Mouse (Mus musculus) liver, embryonic 12.5 days (tissue): Measurements from ENCODE around the gene Nol3. TPM values are rescaled to one million over a fixed set of nuclear protein-coding genes. Genes with fewer than 3 reads are reported as not detected.
"Not testable (repeated sequence)": the region's sequence is repeated elsewhere in the genome, so short reads cannot be mapped to it uniquely, and the experiment has no call there.

Experiments used
- ATAC-seq: fragments of 200-750 bp; cut with Nextera tagmentation; 2 replicates; pipeline ENCODE4 v1.8.0; 2017; ENCODE audit warnings: moderate number of reproducible peaks, mild to moderate bottlenecking, moderate library complexity
- H3K27ac ChIP-seq: fragments of 300-500 bp; sonication (generic); 2 replicates; pipeline ENCODE4 v1.5.1; 2016; ENCODE audit warnings: mild to moderate bottlenecking
- H3K27me3 ChIP-seq: fragments of 300-500 bp; sonication (generic); replicated peaks from 2 replicates; pipeline ENCODE4 v1.6.1; 2016; ENCODE audit warnings: mild to moderate bottlenecking, moderate library complexity
- H3K36me3 ChIP-seq: fragments of 300-500 bp; sonication (generic); 2 replicates; pipeline ENCODE4 v1.6.1; 2016; ENCODE audit warnings: mild to moderate bottlenecking, moderate library complexity
- H3K4me1 ChIP-seq: fragments of 300-500 bp; sonication (generic); 2 replicates; pipeline ENCODE4 v1.6.1; 2016
- H3K4me2 ChIP-seq: fragments of 300-500 bp; sonication (generic); 2 replicates; pipeline ENCODE4 v1.6.1; 2016; ENCODE audit warnings: mild to moderate bottlenecking, moderate library complexity
- H3K4me3 ChIP-seq: fragments of 300-500 bp; sonication (generic); 2 replicates; pipeline ENCODE4 v1.5.1; 2016; ENCODE audit warnings: mild to moderate bottlenecking, moderate library complexity
- H3K9ac ChIP-seq: fragments of 300-500 bp; sonication (generic); 2 replicates; pipeline ENCODE4 v1.6.1; 2016; ENCODE audit warnings: mild to moderate bottlenecking, moderate library complexity
- H3K9me3 ChIP-seq: fragments of 300-500 bp; sonication (generic); replicated peaks from 2 replicates; pipeline ENCODE4 v1.6.1; 2016; ENCODE audit warnings: mild to moderate bottlenecking, moderate library complexity
- WGBS: fragments of 180-500 bp; shearing (Covaris S2); methylation state at CpG from one replicate; pipeline ENCODE4 v1.1.7; 2016; ENCODE audit not compliant: insufficient replicate concordance; 5-methylcytosine and 5-hydroxymethylcytosine counted together
- polyA plus RNA-seq: library from polyadenylated mRNA; unstranded; fragments of >200 nt; fragmentation: Nextera tagmentation; extraction: Ambion mirVana; gene quantifications from 2 replicates; pipeline ENCODE4 v1.2.1, GENCODE M21; 2016

Nol3 gene
- polyA plus RNA-seq, 1 experiment from 2014 or later: 0.18 TPM

DNA sequence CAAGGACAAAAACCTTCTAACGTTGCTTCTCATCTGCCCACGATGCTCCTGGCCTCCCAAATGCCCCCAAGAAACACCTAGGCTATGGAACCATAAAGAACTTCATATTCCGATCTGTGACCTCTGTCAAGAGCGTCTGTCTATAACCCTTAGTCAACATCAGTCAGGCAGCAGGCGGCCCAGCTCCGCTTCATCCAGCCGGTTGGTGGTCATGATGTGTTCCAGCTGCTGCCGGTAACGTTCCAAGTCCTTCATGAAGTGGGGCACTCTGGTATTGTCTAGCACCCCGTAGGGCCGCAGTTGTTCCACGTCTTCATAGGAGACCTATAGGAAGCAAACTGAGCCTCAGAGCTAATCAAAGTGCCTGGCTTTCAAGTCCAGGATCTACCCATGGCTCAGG, 5.9 kb downstream of the Nol3 start:
- H3K4me3 ChIP-seq: no peak overlapping the region
- H3K4me1 ChIP-seq: peaks cover 26% of the 10 kb centered on the region
- H3K36me3 ChIP-seq: no peaks in the 10 kb centered on the region
- H3K4me2 ChIP-seq: no peak overlapping the region
- ATAC-seq: no peak
- H3K9me3 ChIP-seq: no peaks in the 10 kb centered on the region
- WGBS: 81% methylated on average over 12 of the region's 12 CpGs
- no peak overlapping the region for H3K9ac ChIP-seq
- peaks cover 95% of the 10 kb centered on the region for H3K27me3 ChIP-seq
- H3K27ac ChIP-seq: no peak overlapping the region

DNA sequence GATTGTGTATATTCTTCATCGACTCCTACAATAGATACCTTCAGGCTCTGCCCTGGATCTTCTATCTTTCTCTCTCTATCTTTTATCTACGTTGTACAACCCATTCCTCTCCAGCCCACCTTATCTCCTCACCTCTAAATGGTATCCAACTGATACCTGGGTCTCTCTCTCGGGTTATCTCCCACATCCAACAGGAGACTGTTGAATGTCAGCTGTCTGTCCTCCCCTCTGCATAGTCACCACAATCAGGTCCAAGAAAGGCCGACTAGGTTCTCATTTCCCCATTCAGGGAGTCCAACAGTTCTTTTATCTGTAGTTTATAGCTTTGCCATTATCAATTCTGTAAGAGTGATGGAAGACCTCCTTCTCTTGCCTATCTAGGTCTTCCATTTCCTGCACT, 6.3 kb downstream of the Nol3 start:
- H3K9me3 ChIP-seq: no peaks in the 10 kb centered on the region
- no peak overlapping the region for H3K9ac ChIP-seq
- no peak overlapping the region for H3K4me2 ChIP-seq
- WGBS: 40% methylated on average over 4 of the region's 4 CpGs
- H3K36me3 ChIP-seq: no peaks in the 10 kb centered on the region
- H3K4me3 ChIP-seq: no peak overlapping the region
- H3K4me1 ChIP-seq: peaks cover 26% of the 10 kb centered on the region
- H3K27me3 ChIP-seq: peaks cover 94% of the 10 kb centered on the region
- no peak for ATAC-seq
- H3K27ac ChIP-seq: no peak overlapping the region

DNA sequence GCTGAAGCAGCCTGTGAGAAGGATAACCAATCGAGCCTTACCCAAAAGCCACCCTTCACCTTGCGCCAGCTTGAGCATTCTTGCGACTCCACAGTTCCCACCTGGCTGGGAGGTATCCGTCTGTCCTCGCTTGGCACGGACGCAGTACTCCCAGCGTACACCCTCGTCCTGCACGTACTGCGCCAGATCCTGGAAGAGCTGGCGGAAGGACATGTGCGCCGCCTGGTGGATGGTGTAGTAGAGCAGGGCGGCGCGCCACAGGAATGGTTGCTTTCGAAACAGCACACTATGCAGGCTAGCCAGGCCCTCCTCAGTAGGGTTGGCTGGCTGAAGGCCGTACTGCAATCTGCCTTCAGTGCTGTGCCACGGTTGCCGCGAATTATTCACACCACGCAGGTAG, 7.1 kb downstream of the Nol3 start:
- ATAC-seq: peak; percentile 76
- H3K9ac ChIP-seq: no peak overlapping the region
- H3K4me3 ChIP-seq: peak overlapping the region; percentile 6; the same call in 1 of the 2 replicates
- no peaks in the 10 kb centered on the region for H3K9me3 ChIP-seq
- no peaks in the 10 kb centered on the region for H3K36me3 ChIP-seq
- peak overlapping the region; percentile 47 for H3K4me2 ChIP-seq
- peaks cover 86% of the 10 kb centered on the region for H3K27me3 ChIP-seq
- H3K27ac ChIP-seq: no peak overlapping the region
- peaks cover 26% of the 10 kb centered on the region for H3K4me1 ChIP-seq
- WGBS: 22% methylated on average over 23 of the region's 23 CpGs

DNA sequence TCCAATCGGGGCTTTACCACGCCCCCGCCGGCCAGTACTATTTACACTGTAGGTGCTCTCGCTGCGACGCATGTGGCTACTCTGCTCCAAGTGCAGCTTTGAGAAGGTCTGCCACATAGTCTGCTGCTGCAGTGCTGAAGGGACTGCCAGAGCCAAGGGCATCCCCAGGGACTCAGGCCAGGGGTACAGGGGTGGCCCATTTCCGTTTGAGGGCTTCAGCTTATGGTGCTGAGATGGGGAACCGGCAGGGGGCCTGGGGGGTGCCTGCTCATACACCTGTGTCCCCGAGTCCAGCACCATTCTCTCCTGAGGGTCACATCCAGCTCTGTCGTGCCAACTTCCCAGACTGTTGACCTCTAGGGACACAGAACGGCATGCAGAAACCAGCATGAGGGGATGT, 9.6 kb downstream of the Nol3 start:
- Histone ChIP-seq H3K36me3 (no peaks in the 10 kb centered on the region), H3K27ac (no peak overlapping the region), H3K9ac (no peak overlapping the region), H3K9me3 (no peaks in the 10 kb centered on the region), H3K4me1 (peaks cover 40% of the 10 kb centered on the region), H3K4me3 (no peak overlapping the region), H3K27me3 (peaks cover 70% of the 10 kb centered on the region), H3K4me2 (no peak overlapping the region)
- WGBS: 46% methylated on average over 12 of the region's 12 CpGs
- ATAC-seq: no peak

DNA sequence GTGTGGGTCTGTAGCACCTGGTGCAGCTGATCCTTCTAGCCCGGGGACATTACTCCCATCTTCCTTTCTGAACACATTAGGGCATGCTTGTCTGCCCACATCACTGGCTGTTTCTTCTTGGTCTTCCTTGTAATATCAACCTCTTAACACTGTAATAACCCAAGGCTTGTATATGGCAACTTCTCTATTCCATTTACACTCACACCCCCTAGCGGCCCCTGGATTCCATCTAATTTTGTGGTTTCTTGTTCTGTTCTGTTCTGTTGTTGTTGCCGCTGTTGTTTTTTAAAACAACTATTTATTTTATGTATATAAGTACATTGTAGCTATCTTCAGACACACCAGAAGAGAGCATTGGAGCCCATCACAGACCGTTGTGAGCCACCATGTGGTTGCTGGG, 11.0 kb downstream of the Nol3 start:
- H3K9me3 ChIP-seq: no peaks in the 10 kb centered on the region
- no peak for ATAC-seq
- no peak overlapping the region for H3K27ac ChIP-seq
- 69% methylated on average over 4 of the region's 4 CpGs for WGBS
- no peak overlapping the region for H3K4me3 ChIP-seq
- H3K4me2 ChIP-seq: no peak overlapping the region
- no peaks in the 10 kb centered on the region for H3K36me3 ChIP-seq
- H3K4me1 ChIP-seq: peaks cover 48% of the 10 kb centered on the region
- no peak overlapping the region for H3K9ac ChIP-seq
- peaks cover 59% of the 10 kb centered on the region for H3K27me3 ChIP-seq

DNA sequence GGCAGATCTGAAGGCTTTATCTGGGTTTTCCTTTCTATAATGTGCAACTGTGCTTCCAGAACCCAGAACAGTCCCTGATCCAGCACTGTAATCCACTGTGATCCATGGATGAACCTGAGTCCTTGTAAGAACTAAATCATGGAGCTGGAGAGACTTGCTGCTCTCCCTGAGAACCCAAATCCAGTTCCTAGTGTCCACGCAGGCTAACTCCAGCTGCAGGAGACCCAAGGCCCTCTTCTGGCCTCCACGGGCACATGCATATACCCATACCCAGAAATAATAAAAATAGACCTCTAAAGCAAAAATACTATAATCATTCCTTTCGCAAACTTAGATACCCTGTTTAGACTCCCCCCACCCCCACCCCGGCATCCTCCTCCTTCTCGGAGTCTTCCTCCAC, 12.3 kb downstream of the Nol3 start:
- H3K4me2 ChIP-seq: no peak overlapping the region
- 85% methylated on average over 5 of the region's 5 CpGs for WGBS
- H3K4me3 ChIP-seq: no peak overlapping the region
- H3K27ac ChIP-seq: no peak overlapping the region
- peaks cover 46% of the 10 kb centered on the region for H3K27me3 ChIP-seq
- peaks cover 37% of the 10 kb centered on the region for H3K4me1 ChIP-seq
- no peaks in the 10 kb centered on the region for H3K36me3 ChIP-seq
- no peaks in the 10 kb centered on the region for H3K9me3 ChIP-seq
- H3K9ac ChIP-seq: no peak overlapping the region
- no peak for ATAC-seq

DNA sequence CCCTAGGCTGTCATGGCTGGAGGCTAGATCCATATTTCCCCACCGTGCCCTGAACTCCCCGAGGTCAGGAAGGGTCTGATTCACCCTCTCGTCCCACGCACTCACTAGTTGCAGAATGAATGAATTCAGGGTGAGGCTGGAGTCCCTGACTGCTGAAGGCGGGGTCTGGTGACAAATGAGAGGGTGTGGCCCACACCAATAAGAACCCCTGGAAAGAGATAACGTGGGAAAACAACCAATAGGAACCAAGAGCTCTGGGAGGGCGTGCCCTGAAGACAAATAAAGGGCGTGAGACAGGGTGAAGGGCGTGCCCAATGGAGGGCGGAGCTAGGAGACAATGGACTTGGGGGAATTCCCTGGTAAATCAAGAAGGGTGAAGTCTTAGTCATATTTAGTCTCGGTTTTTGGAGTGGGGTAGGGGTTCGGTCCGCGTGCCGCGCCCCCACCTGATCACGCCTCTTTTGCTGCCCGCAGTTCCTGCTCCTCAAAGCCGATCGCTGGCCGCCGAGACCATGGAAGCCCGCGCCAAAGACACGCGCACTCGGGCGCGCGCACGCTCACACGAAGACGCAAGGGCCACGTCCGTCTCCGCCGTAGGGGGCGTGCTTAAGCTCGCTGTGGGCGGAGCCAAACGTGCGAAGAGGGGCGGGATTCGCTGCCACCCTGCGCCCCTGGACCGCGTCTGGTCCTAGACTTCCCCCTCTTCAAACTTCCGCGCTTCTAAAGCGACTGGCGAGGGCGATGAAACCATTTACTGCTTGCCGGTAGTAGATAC, 13.2 kb downstream of the Nol3 start:
- Histone ChIP-seq H3K27ac (peak overlapping the region; percentile 59), H3K4me1 (peaks cover 33% of the 10 kb centered on the region), H3K4me2 (peak overlapping the region; percentile 85), H3K4me3 (peak overlapping the region; percentile 53), H3K9me3 (no peaks in the 10 kb centered on the region), H3K36me3 (no peaks in the 10 kb centered on the region), H3K27me3 (peaks cover 40% of the 10 kb centered on the region), H3K9ac (peak overlapping the region; percentile 25; the same call in 1 of the 2 replicates)
- WGBS: 1% methylated on average over 53 of the region's 53 CpGs
- ATAC-seq: peak; percentile 85

DNA sequence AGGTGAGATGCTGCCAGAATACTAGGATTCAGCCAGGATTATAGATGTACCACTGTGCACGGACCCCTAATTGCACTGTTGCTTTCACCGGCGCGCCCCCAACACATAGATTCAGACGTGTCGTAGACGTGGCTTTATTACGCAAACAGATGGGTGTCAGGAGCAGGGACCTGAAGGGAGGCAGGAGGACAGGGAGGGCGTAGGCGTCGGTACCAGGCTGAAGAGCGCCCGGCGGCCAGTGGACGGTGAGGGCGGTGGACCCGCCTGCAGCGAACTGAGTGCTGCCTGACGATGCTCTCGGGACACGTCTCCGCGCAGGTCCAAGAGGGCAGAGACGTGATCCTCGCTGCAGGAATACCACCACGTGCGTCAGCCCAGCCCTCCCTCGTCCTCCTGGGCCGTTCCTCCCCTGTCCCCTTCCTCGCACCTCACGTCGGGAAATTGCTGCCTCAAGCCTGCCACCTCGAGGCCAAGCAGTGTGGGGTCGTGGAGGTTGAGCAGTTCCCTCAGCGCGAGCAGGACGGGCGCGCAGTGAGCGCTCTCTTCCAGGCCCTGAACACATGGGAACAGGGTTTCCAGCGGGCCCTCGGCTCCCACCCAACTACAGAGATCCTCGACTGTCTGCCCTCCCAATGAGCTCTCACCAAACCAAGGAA, 14.0 kb downstream of the Nol3 start, which contains the start of gene 4931428F04Rik:
Gene 4931428F04Rik, minus strand, starts transcription at position 60 of the 656 bp plus-strand sequence.
- peaks cover 34% of the 10 kb centered on the region for H3K27me3 ChIP-seq
- peak within 1 kb of the TSS; percentile 85 for H3K4me2 ChIP-seq
- H3K4me1 ChIP-seq: peaks cover 33% of the 10 kb centered on the region
- no peaks in the 10 kb centered on the region for H3K9me3 ChIP-seq
- peak within 1 kb of the TSS; percentile 53 for H3K4me3 ChIP-seq
- WGBS: 4% methylated on average over 43 of the region's 43 CpGs
- H3K9ac ChIP-seq: peak within 1 kb of the TSS; percentile 25; the same call in 1 of the 2 replicates
- no peaks in the 10 kb centered on the region for H3K36me3 ChIP-seq
- ATAC-seq: peak; percentile 16
- H3K27ac ChIP-seq: peak within 1 kb of the TSS; percentile 59

DNA sequence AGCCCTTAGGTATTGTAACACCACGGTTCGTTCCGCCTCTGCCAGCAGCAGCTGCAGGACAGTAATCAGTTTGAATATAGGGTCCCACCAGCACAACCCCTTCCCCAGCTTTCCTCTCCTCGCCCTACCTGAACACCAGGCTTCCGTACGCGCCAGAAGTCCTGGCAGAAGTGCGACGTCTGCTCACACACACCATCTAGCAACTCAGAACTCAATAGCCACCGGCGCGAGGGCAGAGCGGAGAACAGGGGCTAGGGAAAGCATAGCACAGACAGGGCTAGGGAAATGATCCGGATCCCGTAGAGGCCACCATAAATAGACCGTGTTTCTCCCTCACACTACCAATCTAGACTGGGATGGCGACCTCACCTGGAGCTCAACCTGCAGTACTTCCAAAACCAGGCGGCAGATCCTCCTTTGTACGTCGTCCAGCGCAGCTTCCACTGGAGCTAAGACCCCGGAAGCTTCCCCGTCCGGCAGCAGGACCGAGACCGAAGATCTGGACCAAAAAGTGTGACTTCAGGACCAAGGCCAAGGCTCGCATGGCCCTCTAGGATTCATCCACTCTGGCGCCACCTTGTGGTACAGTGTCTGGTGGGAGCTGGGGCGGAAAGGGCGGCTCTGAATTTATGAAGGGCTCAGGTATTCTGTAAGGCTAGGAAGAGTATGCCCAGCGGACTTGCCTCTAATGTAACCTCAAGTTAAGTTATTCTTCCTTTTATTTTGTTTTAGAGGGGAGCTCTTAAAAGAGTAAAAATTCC, 14.8 kb downstream of the Nol3 start:
- WGBS: 17% methylated on average over 31 of the region's 31 CpGs
- H3K27me3 ChIP-seq: peaks cover 26% of the 10 kb centered on the region

DNA sequence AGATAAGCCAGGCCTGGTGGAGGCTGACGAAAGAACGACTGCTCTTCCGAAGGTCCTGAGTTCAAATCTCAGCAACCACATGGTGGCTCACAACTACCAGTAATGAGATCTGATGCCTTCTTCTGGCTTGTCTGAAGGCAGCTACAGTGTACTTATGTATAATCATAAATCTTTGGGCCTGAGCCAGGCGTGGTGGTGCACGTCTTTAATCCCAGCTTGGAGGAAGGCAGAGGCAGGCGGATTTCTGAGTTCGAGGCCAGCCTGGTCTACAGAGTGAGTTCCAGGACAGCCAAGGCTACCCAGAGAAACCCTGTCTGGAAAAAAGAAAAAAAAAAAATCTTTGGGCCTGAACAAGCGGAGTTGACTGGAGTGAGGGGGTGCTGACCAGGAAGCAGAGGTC, 15.4 kb downstream of the Nol3 start:
- not testable (repeated sequence) for H3K9me3 ChIP-seq, ATAC-seq, H3K36me3 ChIP-seq, H3K27ac ChIP-seq, H3K9ac ChIP-seq, H3K4me3 ChIP-seq, H3K4me2 ChIP-seq
- Histone ChIP-seq H3K4me1 (peaks cover 42% of the 10 kb centered on the region), H3K27me3 (peaks cover 19% of the 10 kb centered on the region)
- 77% methylated on average over 8 of the region's 8 CpGs for WGBS

More for the DNA sequence above, 14.8 kb downstream of the Nol3 start:
- Histone ChIP-seq H3K4me2 (peak overlapping the region; percentile 85), H3K4me1 (peaks cover 36% of the 10 kb centered on the region), H3K4me3 (peak overlapping the region; percentile 53), H3K27ac (no peak overlapping the region), H3K9me3 (no peaks in the 10 kb centered on the region), H3K36me3 (no peaks in the 10 kb centered on the region), H3K9ac (no peak overlapping the region)
- ATAC-seq: no peak

DNA sequence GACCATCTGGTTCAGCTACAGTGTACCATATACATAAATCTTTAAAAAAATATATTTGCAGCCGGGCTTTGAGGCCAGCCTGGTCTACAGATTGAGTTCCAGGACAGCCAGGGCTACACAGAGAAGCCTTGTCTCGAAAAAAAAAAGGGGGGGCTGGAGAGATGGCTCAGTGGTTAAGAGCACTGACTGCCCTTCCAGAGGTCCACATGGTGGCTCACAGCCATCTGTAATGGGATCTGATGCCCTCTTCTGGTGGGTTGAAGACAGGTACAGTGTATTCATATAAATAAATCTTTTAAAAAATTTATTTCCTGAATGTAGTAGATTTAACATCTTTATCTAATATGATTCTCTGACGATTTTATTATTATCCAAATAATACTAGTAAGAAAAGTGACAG, 15.9 kb downstream of the Nol3 start:
- H3K4me1 ChIP-seq: peaks cover 46% of the 10 kb centered on the region
- not testable (repeated sequence) for H3K4me2 ChIP-seq, ATAC-seq, H3K9ac ChIP-seq, H3K36me3 ChIP-seq, H3K9me3 ChIP-seq, H3K4me3 ChIP-seq, H3K27ac ChIP-seq
- 44% methylated on average over 3 of the region's 3 CpGs for WGBS
- H3K27me3 ChIP-seq: peaks cover 15% of the 10 kb centered on the region

DNA sequence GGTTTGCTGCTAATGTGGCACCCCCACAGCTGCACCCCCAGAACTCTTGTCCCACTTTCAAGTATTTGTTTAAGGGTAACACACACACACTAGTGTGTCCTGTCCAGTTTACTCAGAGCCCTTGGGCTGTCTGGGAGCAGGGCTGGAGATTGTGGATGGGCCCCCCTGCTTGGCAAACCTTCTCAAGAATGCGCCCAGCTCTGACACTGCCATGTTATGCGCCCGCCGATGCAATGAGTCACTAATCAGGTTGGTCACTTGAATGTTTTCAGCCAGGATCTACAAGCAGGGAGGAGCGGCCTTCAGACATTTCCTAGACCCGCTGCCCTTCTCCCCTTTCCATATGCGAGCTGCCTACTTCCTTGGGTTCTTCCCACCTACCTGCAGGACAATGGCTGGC, 16.5 kb downstream of the Nol3 start:
- ATAC-seq: no peak
- H3K36me3 ChIP-seq: no peaks in the 10 kb centered on the region
- peaks cover 51% of the 10 kb centered on the region for H3K4me1 ChIP-seq
- no peak overlapping the region for H3K27ac ChIP-seq
- WGBS: 77% methylated on average over 7 of the region's 7 CpGs
- no peak overlapping the region for H3K9ac ChIP-seq
- H3K4me3 ChIP-seq: no peak overlapping the region
- no peaks in the 10 kb centered on the region for H3K9me3 ChIP-seq
- peaks cover 12% of the 10 kb centered on the region for H3K27me3 ChIP-seq
- H3K4me2 ChIP-seq: no peak overlapping the region
